Mouse (Mus musculus) small intestine, adult 2 months (tissue): ENCODE data around the gene Otop3.

Experiments
- CTCF ChIP-seq: fragments of 200-500 bp; IDR thresholded peaks from 2 replicates; pipeline ENCODE4 v1.5.1; 2012; ENCODE audit warnings: low read depth, mild to moderate bottlenecking, control low read depth, inconsistent platforms, low read length, moderate library complexity, mixed read lengths; ENCODE audit not compliant: insufficient replicate concordance, insufficient read length; ENCODE audit errors: extremely low read depth
- POLR2A ChIP-seq: fragments of 200-500 bp; IDR thresholded peaks from 2 replicates; pipeline ENCODE4 v1.6.1; 2012; ENCODE audit warnings: low read depth, mild to moderate bottlenecking, control low read depth, inconsistent platforms, low read length, moderate library complexity

GRCm38 (mm10) chr11:115303167-115303566 lies 31.4 kb upstream of the Otop3 start:
- TF ChIP-seq POLR2A: no peak
- TF ChIP-seq CTCF: no peak
